Mouse (Mus musculus) cerebellum, adult 2 months (tissue): Measurements from ENCODE around the gene Gm20517. TPM values are rescaled to one million over a fixed set of nuclear protein-coding genes. Genes with fewer than 3 reads are reported as not detected.

ENCODE experiments used
- DNase-seq, 2 experiments: peaks; one replicate each; pipeline ENCODE4 v3.0.0; 2021
- H3K27ac ChIP-seq: fragments of 200-500 bp; 2 replicates; pipeline ENCODE4 v1.5.1; 2012; ENCODE audit warnings: low read length, control low read depth, inconsistent platforms; ENCODE audit not compliant: insufficient read depth
- H3K27me3 ChIP-seq: fragments of 200-500 bp; 2 replicates; pipeline ENCODE4 v1.6.1; 2012; ENCODE audit warnings: inconsistent platforms, mild to moderate bottlenecking, low read length, moderate library complexity; ENCODE audit not compliant: control insufficient read depth, insufficient read depth
- H3K4me1 ChIP-seq: fragments of 200-500 bp; 2 replicates; pipeline ENCODE4 v1.6.1; 2011; ENCODE audit warnings: low read length; ENCODE audit not compliant: control insufficient read depth, insufficient read depth
- H3K4me3 ChIP-seq: fragments of 200-500 bp; replicated peaks from 2 replicates; pipeline ENCODE3; 2011; ENCODE audit warnings: mild to moderate bottlenecking, low read depth, low read length, control low read depth; ENCODE audit not compliant: insufficient read depth
- CTCF ChIP-seq: fragments of 200-500 bp; IDR thresholded peaks from 2 replicates; pipeline ENCODE4 v1.5.1; 2011; ENCODE audit warnings: low read depth, mild to moderate bottlenecking, control low read depth, low read length, moderate library complexity, borderline replicate concordance; ENCODE audit not compliant: insufficient read depth
- POLR2A ChIP-seq: fragments of 200-500 bp; IDR thresholded peaks from 2 replicates; pipeline ENCODE4 v1.6.1; 2011; ENCODE audit warnings: low read length, control low read depth, borderline replicate concordance; ENCODE audit not compliant: insufficient read depth
- WGBS: fragments of 180-500 bp; shearing (Covaris S2); methylation state at CpG from one replicate; pipeline ENCODE4 v1.1.7; 2018; 5-methylcytosine and 5-hydroxymethylcytosine counted together
- polyA plus RNA-seq: library from polyadenylated mRNA; depleted of rRNA; stranded (reverse); fragments of >200 nt; gene quantifications from 2 replicates; pipeline ENCODE4 v1.2.3, GENCODE M21; 2012

Gene Gm20517
- polyA plus RNA-seq, 1 experiment: 1.7 TPM

DNA sequence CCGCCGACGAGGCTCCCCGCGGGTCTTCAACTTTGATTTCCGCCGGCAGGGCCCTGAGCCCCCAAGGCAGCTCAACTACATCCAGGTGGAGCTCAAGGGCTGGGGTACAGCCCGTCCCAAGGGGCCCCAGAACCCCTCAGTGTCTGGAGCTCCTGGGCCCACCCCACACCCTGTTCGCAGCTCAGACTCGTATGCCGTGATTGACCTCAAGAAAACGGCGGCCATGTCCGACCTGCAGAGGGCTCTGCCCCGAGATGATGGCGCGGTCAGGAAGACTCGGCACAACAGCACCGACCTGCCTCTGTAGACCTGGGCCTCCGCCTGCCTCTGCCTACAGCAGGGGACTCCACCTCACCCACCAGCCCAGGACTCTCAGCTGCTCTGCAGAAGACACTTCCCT, 92.2 kb downstream of the Gm20517 start:
- no peaks in the 10 kb centered on the region for H3K4me1 ChIP-seq
- TF ChIP-seq CTCF: no peak
- no peak for TF ChIP-seq POLR2A
- no peak for DNase-seq
- 46% methylated on average over 20 of the region's 20 CpGs for WGBS
- H3K27ac ChIP-seq: no peak overlapping the region
- no peaks in the 10 kb centered on the region for H3K27me3 ChIP-seq
- H3K4me3 ChIP-seq: no peak overlapping the region

DNA sequence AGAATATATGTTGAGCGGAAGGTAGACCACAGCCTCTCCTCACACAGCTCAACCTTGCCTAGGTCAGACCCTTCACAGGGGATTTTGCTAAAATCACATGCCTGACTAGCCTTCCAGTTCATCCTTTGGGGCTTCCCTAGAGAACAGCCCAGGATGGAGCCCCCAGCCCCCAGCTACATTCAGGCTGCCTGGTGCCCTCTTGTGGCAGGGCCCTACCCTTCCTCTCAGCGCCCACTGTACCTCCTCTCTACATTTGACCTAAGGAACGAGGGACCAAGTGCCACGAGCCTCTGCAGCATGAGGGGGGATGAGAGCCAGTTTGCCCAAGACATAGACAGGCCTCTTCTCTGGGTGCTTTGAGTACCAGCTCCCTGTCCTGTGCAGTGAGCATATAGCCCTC, 93.3 kb downstream of the Gm20517 start:
- TF ChIP-seq CTCF (no peak), POLR2A (no peak)
- H3K4me3 ChIP-seq: no peak overlapping the region
- WGBS: 77% methylated on average over 4 of the region's 4 CpGs

DNA sequence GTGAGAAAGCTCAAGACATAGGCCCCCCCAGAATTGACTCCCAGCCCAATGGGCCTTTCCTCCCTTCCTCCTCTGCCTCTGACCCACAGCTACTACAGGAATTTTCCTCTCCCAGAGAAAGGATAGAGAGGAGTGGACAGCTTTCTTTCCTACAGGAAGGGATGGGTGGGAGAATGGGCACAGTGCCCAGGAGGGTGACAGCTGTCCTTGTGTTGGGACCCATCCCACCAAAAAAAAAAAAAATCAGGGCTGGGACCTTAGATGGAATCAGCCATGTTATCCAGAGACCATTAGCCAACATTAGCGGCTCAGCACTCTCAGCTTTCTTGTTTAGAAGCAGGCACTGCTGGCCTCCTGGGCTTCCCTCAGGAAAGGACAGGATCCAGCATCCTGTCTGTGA, 94.8 kb downstream of the Gm20517 start:
- H3K27ac ChIP-seq: no peak overlapping the region
- H3K27me3 ChIP-seq: no peaks in the 10 kb centered on the region
- WGBS: 22% methylated on average over 1 of the region's 1 CpGs
- no peak overlapping the region for H3K4me3 ChIP-seq
- DNase-seq: no peak
- no peak for TF ChIP-seq POLR2A
- no peak for TF ChIP-seq CTCF
- no peaks in the 10 kb centered on the region for H3K4me1 ChIP-seq

More for the DNA sequence above, 93.3 kb downstream of the Gm20517 start:
- Histone ChIP-seq H3K27ac (no peak overlapping the region), H3K4me1 (no peaks in the 10 kb centered on the region), H3K27me3 (no peaks in the 10 kb centered on the region)
- DNase-seq: no peak

DNA sequence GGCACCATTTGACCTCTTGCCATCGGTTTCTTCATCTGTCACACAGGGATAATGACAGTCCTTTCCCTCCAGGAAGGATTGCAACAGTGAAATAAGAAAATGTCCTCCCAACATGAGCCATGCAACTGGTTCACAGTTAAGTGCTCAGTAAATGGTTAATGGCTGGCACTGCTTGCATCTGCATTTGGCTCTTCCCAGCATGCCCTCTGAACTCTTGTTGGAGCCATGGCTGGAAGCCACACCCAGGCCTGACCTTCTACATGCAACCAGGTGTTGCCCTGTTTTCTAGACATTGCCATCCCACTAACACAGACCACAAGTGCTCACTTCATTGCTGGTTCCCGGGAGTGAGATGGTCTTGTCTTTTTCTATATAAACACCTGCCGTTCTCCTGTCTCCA, 96.6 kb downstream of the Gm20517 start:
- H3K27ac ChIP-seq: no peak overlapping the region
- no peaks in the 10 kb centered on the region for H3K27me3 ChIP-seq
- WGBS: 60% methylated on average over 3 of the region's 3 CpGs
- DNase-seq: no peak
- H3K4me1 ChIP-seq: no peaks in the 10 kb centered on the region
- H3K4me3 ChIP-seq: no peak overlapping the region
- no peak for TF ChIP-seq CTCF
- TF ChIP-seq POLR2A: no peak

DNA sequence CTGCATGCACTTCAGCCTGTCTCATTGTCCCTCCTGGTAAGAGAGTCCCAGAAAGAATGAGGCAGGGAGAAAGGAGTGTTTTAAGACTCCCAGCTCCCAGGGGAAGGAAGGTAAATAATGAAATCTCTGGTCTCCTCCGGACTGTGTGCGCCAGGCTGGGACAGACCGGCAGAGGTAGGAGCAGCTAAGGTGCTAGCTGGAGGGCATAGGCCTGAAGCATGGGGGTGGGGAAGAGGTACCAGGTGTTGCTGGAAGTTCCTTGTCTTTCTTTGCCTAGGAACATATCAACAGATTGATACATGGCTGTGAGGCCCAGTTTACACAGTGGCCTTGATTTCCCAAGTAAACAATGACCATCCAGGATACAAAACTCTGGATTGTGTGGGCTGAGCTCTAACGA, 97.6 kb downstream of the Gm20517 start:
- 78% methylated on average over 4 of the region's 4 CpGs for WGBS
- Histone ChIP-seq H3K27ac (no peak overlapping the region), H3K4me1 (no peaks in the 10 kb centered on the region), H3K27me3 (no peaks in the 10 kb centered on the region), H3K4me3 (no peak overlapping the region)
- DNase-seq: no peak
- TF ChIP-seq CTCF (no peak), POLR2A (no peak)

DNA sequence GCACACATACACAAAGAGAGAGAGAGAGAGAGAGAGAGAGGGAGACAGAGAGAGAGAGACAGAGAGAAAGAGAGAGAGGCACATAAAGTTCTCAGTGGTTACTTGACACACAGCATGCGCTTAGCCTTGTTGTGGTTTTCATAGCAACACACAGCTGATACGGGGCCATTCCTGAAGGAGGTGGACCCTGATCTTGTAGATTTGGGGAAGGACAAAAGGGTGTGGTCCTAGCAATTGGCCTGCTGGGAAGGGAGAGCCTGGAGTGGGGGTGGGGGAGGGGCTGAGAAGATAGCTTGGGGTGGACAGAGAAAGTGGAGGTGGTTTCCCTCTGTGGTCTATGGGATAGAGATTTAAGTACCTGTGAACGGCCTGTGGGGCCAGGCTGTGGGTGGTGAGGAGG, 98.6 kb downstream of the Gm20517 start:
- Histone ChIP-seq H3K4me3 (no peak overlapping the region), H3K27me3 (no peaks in the 10 kb centered on the region), H3K27ac (no peak overlapping the region), H3K4me1 (no peaks in the 10 kb centered on the region)
- 87% methylated on average over 3 of the region's 3 CpGs for WGBS
- TF ChIP-seq CTCF: no peak
- no peak for TF ChIP-seq POLR2A
- no peak for DNase-seq

GRCm38 (mm10) chr17:47711883-47712282, 100.5 kb downstream of the Gm20517 start:
- Histone ChIP-seq H3K27me3 (no peaks in the 10 kb centered on the region), H3K4me3 (no peak overlapping the region), H3K4me1 (no peaks in the 10 kb centered on the region), H3K27ac (no peak overlapping the region)
- WGBS: 69% methylated on average over 6 of the region's 6 CpGs
- no peak for TF ChIP-seq POLR2A
- TF ChIP-seq CTCF: no peak
- no peak for DNase-seq

- no peaks in the 10 kb centered on the region for H3K27me3 ChIP-seq
- no peak overlapping the region for H3K4me3 ChIP-seq
- DNase-seq: no peak
- no peak overlapping the region for H3K27ac ChIP-seq
- no peaks in the 10 kb centered on the region for H3K4me1 ChIP-seq
- 52% methylated on average over 13 of the region's 22 CpGs for WGBS
- TF ChIP-seq CTCF (no peak), POLR2A (no peak)
These were observed 101.6 kb downstream of the Gm20517 start for GRCm38 (mm10) chr17:47712889-47713571.
